Mouse (Mus musculus) retina, embryonic 14.5 days (tissue): Measurements from ENCODE around the gene Sox15.

Experiments used
- DNase-seq: peaks from one replicate; pipeline ENCODE4 v3.0.0-alpha.2; 2015; ENCODE audit warnings: low spot score

The Sox15 gene

GRCm38 (mm10) chr11:69635471-69635870, 19.6 kb upstream of the Sox15 start:
- no peak for DNase-seq

- no peak for DNase-seq
These were observed 9.3 kb upstream of the Sox15 start for GRCm38 (mm10) chr11:69645860-69646259.

- no peak for DNase-seq
These were observed 1.7 kb upstream of the Sox15 start for GRCm38 (mm10) chr11:69653399-69653798.

- DNase-seq, result no peak
These were observed 354 bp upstream of the Sox15 start for GRCm38 (mm10) chr11:69654760-69655159.

GRCm38 (mm10) chr11:69656065-69656455, 946 bp downstream of the Sox15 start:
- DNase-seq, result no peak

GRCm38 (mm10) chr11:69656617-69657461, 1.7 kb downstream of the Sox15 start:
- peak; percentile 89 for DNase-seq

- DNase-seq, result no peak
These were observed 2.4 kb downstream of the Sox15 start for GRCm38 (mm10) chr11:69657462-69657881.

GRCm38 (mm10) chr11:69661221-69661881, 6.2 kb downstream of the Sox15 start:
- DNase-seq, result no peak

- peak; percentile 95 for DNase-seq
These were observed 7.3 kb downstream of the Sox15 start, which contains the start of gene Mpdu1 for GRCm38 (mm10) chr11:69662213-69662966. TSS of gene Mpdu1 (minus strand) at chr11:69662642.

GRCm38 (mm10) chr11:69662967-69663671, 8.0 kb downstream of the Sox15 start:
- no peak for DNase-seq

- DNase-seq, result no peak
These were observed 8.7 kb downstream of the Sox15 start for GRCm38 (mm10) chr11:69663795-69664194.

GRCm38 (mm10) chr11:69664841-69665240, 9.7 kb downstream of the Sox15 start:
- no peak for DNase-seq

- DNase-seq, result no peak
These were observed 10.4 kb downstream of the Sox15 start for GRCm38 (mm10) chr11:69665457-69665960.

- DNase-seq, result no peak
These were observed 11.0 kb downstream of the Sox15 start, which contains the start of gene Cd68 for GRCm38 (mm10) chr11:69665961-69666664. TSS of gene Cd68 (minus strand) at chr11:69666153.

GRCm38 (mm10) chr11:69666665-69667005, 11.5 kb downstream of the Sox15 start:
- no peak for DNase-seq

- DNase-seq, result peak; percentile 95
These were observed 15.9 kb downstream of the Sox15 start for GRCm38 (mm10) chr11:69670786-69671725.

GRCm38 (mm10) chr11:69671726-69672124, 16.6 kb downstream of the Sox15 start:
- DNase-seq, result no peak

GRCm38 (mm10) chr11:69672211-69672706, 17.1 kb downstream of the Sox15 start, which contains the start of gene Eif4a1:
TSS of gene Eif4a1 (minus strand) at chr11:69672423.
- peak; percentile 100 for DNase-seq

- DNase-seq, result no peak
These were observed 24.0 kb downstream of the Sox15 start for GRCm38 (mm10) chr11:69679144-69679543.
